Mouse (Mus musculus): ENCODE measurements around the gene Uqcc2. TPM values are rescaled to one million over a fixed set of nuclear protein-coding genes. Genes with fewer than 3 reads are reported as not detected.

Uqcc2 gene
- polyA plus RNA-seq (2012; rRNA removed), result 208 and 218 TPM in 2 replicates

DNA sequence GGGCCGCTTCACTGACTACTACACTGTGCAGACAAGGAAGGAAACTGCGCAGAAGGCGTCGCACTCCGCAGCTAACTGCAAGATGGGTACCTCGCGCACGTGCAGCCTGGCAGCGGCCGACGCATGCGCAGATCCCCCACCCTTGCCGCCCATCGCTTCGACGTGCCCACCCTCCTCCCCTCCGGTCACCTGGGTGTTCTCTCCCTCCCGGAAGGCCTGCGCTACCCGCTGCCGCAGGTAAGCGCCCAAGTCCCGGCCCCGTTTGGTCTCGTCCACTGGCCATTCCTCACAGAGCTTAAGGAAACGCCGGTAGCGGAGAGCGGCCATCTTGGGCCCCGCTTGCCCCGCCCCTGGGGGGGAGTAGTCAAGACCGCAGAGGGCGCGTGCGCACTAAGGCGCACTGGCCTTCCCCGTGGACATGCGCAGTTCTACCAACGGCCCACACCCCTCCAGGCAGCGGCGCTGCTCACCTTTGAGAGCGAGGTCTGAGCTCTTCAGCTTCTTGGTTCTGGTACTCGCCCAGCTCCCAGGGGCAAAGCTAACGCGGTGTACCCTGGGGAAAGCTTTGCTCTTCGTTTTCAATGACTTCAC lies at the start of gene Uqcc2:
Gene Uqcc2, minus strand, starts transcription at position 366 of the 591 bp plus-strand sequence.
- DNase-seq, result peak; percentile 98
- Histone ChIP-seq H3K27me3 (replicated peaks; ENCODE audit: control insufficient read depth, insufficient read depth, low read length) (no peaks in the 10 kb centered on the region), H3K4me3 (ENCODE audit: insufficient read depth, low read depth, low read length) (peak within 1 kb of the TSS; percentile 73), H3K4me1 (ENCODE audit: control insufficient read depth, insufficient read depth, low read length) (peaks cover 4% of the 10 kb centered on the region), H3K27ac (ENCODE audit: insufficient read depth, low read depth, low read length) (peak within 1 kb of the TSS; percentile 46; the same call in 1 of the 2 replicates), H3K36me3 (ENCODE audit: control insufficient read depth, insufficient read depth, low read length) (no peaks in the 10 kb centered on the region)
- no peak for TF ChIP-seq POLR2A (IDR thresholded peaks at IDR 0.05; ENCODE audit: low read depth, low read length)
- TF ChIP-seq CTCF (conservative IDR thresholded peaks at IDR 0.05; ENCODE audit: insufficient read depth, insufficient read length, low read depth, low read length), result peak; percentile 76
- under 1% methylated on average over 46 of the region's 46 CpGs for WGBS

DNA sequence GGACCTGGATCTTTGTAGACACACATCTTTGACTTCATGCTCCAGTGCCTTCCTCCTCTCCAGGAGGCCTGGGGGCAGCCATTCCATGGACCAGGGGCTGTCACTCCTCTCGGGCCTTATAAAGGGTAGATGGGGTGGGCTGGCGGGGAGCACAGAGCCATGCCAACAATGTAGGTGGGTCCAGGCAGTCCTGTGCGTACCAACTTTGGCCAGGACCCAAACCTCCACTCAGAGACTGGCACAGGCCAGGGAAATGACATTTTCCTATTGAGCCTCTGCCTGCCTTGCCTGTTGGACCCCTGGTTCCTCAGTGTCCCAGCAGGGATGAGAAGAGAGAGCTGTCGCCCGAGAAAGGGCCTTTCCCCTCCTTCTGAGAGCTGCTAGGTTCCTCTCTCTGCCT lies 48.7 kb upstream of the Uqcc2 start:
- DNase-seq, result no peak
- WGBS, result 72% methylated on average over 5 of the region's 5 CpGs
- H3K4me3 ChIP-seq (ENCODE audit: insufficient read depth, low read depth, low read length), result no peak overlapping the region
- TF ChIP-seq CTCF (conservative IDR thresholded peaks at IDR 0.05; ENCODE audit: insufficient read depth, insufficient read length, low read depth, low read length), result no peak
- TF ChIP-seq POLR2A (IDR thresholded peaks at IDR 0.05; ENCODE audit: low read depth, low read length), result no peak
- H3K27me3 ChIP-seq (replicated peaks; ENCODE audit: control insufficient read depth, insufficient read depth, low read length), result no peaks in the 10 kb centered on the region
- no peaks in the 10 kb centered on the region for H3K36me3 ChIP-seq (ENCODE audit: control insufficient read depth, insufficient read depth, low read length)
- H3K4me1 ChIP-seq (ENCODE audit: control insufficient read depth, insufficient read depth, low read length), result no peaks in the 10 kb centered on the region
- no peak overlapping the region for H3K27ac ChIP-seq (ENCODE audit: insufficient read depth, low read depth, low read length)

DNA sequence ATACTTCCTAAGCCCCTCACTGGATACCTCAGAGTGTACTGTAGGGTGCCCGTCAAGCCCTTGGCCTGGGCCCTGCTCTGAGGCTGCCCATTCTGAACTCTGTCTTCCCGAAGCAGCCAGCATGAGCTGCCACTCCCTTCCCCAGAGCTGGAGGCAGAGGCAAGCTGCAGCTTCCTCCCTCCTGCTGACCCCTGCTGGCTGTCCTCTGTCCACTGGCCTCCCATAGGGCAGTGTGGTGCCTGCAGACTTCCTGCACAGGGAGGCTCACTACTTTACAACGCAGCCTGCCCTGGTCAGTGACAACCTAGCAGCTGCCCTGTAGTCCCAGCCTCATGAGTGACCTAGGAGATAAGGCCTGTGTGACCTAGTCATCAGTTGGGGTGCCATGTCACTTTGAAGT lies 48.0 kb upstream of the Uqcc2 start:
- no peak for DNase-seq
- Histone ChIP-seq H3K27me3 (replicated peaks; ENCODE audit: control insufficient read depth, insufficient read depth, low read length) (no peaks in the 10 kb centered on the region), H3K36me3 (ENCODE audit: control insufficient read depth, insufficient read depth, low read length) (no peaks in the 10 kb centered on the region), H3K4me3 (ENCODE audit: insufficient read depth, low read depth, low read length) (no peak overlapping the region), H3K27ac (ENCODE audit: insufficient read depth, low read depth, low read length) (no peak overlapping the region), H3K4me1 (ENCODE audit: control insufficient read depth, insufficient read depth, low read length) (no peaks in the 10 kb centered on the region)
- TF ChIP-seq CTCF (conservative IDR thresholded peaks at IDR 0.05; ENCODE audit: insufficient read depth, insufficient read length, low read depth, low read length) (peak; percentile 39; the same call in 1 of the 2 replicates), POLR2A (IDR thresholded peaks at IDR 0.05; ENCODE audit: low read depth, low read length) (no peak)
- 28% methylated on average over 3 of the region's 3 CpGs for WGBS

DNA sequence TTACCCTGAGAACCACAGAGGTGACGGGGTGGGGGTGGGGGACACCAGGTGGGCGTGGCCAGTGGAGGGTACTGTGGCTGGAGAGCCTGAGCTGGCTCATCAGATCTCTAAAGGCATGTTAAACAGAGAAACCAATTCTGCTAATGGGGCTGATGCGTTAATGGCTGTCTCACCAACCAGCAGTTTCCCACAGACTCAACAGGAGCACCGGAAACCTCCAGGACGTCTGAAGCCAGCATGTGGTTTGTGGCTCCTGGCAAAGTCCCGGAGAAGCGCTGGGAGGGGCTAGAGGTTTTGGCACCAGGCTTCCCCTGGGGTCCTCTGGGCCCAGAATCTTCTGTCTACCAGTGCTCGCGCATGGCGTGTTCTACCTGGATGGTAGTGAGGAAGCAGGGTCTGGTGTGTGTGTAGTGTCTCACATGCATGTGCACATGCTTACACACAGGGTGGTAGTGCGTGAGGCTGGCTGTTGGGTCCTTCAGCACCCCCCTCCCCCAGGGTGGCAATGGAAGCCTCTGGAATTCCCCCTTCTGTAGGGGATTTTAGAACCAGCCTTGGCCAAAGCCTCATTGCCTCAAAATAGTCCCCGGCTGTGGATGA lies 46.1 kb upstream of the Uqcc2 start:
- no peaks in the 10 kb centered on the region for H3K27me3 ChIP-seq (replicated peaks; ENCODE audit: control insufficient read depth, insufficient read depth, low read length)
- H3K36me3 ChIP-seq (ENCODE audit: control insufficient read depth, insufficient read depth, low read length), result no peaks in the 10 kb centered on the region
- 66% methylated on average over 12 of the region's 12 CpGs for WGBS
- H3K4me1 ChIP-seq (ENCODE audit: control insufficient read depth, insufficient read depth, low read length), result no peaks in the 10 kb centered on the region
- TF ChIP-seq CTCF (conservative IDR thresholded peaks at IDR 0.05; ENCODE audit: insufficient read depth, insufficient read length, low read depth, low read length), result no peak
- no peak overlapping the region for H3K27ac ChIP-seq (ENCODE audit: insufficient read depth, low read depth, low read length)
- DNase-seq, result no peak
- no peak overlapping the region for H3K4me3 ChIP-seq (ENCODE audit: insufficient read depth, low read depth, low read length)

DNA sequence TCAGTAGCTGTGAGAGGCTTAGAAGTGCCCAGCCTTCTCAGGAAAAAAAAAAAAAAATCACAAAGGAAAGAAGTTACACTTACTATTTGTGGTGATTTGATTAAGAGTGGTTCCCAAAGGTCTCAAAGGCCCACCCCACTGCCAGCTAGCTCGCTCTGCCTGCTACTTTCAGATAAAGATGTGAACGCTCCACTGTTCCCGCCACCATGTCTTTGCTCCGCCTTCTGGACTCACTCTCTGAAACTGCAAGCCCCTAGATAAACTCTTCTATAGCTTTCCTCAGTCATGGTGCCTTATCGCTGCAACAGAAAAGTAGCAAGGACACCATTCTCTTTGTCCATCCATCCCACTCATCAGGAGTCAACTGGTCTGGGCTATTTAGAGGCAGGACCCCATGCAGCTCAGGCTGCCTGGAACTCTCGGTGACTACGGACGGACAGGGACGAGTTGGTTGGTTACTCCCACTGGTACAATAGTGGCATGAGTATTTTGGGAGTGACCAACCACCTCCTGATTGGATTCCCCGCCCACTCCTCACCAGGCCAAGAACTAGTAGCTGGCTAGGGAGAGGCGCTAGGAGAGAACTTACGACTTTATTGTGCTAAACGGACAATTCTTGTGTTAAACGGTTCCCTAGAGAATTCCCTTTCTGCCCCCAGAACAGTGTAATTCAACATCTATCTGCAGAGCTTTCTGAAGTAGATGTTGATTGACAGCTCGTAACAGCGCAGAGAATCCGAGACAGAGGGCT lies 44.9 kb upstream of the Uqcc2 start:
- no peak overlapping the region for H3K27ac ChIP-seq (ENCODE audit: insufficient read depth, low read depth, low read length)
- WGBS, result 92% methylated on average over 17 of the region's 17 CpGs
- no peaks in the 10 kb centered on the region for H3K36me3 ChIP-seq (ENCODE audit: control insufficient read depth, insufficient read depth, low read length)
- H3K4me1 ChIP-seq (ENCODE audit: control insufficient read depth, insufficient read depth, low read length), result no peaks in the 10 kb centered on the region
- H3K4me3 ChIP-seq (ENCODE audit: insufficient read depth, low read depth, low read length), result no peak overlapping the region
- TF ChIP-seq CTCF (conservative IDR thresholded peaks at IDR 0.05; ENCODE audit: insufficient read depth, insufficient read length, low read depth, low read length), result no peak
- TF ChIP-seq POLR2A (IDR thresholded peaks at IDR 0.05; ENCODE audit: low read depth, low read length), result no peak
- no peak for DNase-seq
- no peaks in the 10 kb centered on the region for H3K27me3 ChIP-seq (replicated peaks; ENCODE audit: control insufficient read depth, insufficient read depth, low read length)

DNA sequence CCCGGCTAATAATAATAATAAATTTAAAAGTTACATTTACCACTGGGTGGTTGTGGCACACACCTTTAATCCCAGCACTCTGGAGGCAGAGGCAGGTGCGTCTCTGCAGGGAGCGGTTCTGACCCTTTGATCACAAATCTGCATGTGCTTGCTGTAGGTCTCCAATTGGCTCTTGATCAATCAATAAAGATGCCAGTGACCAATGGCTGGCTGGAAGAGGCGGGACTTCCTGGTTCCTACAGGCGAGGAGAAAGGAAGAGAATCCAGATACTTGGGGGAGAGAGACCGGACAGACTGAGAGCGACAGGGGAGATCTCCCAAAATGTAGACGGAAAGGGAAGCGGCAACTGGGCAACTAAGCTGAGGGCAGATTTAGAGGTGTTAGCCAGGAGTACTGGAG lies 44.3 kb upstream of the Uqcc2 start:
- no peak overlapping the region for H3K27ac ChIP-seq (ENCODE audit: insufficient read depth, low read depth, low read length)
- no peaks in the 10 kb centered on the region for H3K36me3 ChIP-seq (ENCODE audit: control insufficient read depth, insufficient read depth, low read length)
- peak; percentile 25 for DNase-seq
- TF ChIP-seq CTCF (conservative IDR thresholded peaks at IDR 0.05; ENCODE audit: insufficient read depth, insufficient read length, low read depth, low read length), result no peak
- TF ChIP-seq POLR2A (IDR thresholded peaks at IDR 0.05; ENCODE audit: low read depth, low read length), result no peak
- H3K4me1 ChIP-seq (ENCODE audit: control insufficient read depth, insufficient read depth, low read length), result no peaks in the 10 kb centered on the region
- WGBS, result 95% methylated on average over 9 of the region's 9 CpGs
- no peaks in the 10 kb centered on the region for H3K27me3 ChIP-seq (replicated peaks; ENCODE audit: control insufficient read depth, insufficient read depth, low read length)
- H3K4me3 ChIP-seq (ENCODE audit: insufficient read depth, low read depth, low read length), result no peak overlapping the region

DNA sequence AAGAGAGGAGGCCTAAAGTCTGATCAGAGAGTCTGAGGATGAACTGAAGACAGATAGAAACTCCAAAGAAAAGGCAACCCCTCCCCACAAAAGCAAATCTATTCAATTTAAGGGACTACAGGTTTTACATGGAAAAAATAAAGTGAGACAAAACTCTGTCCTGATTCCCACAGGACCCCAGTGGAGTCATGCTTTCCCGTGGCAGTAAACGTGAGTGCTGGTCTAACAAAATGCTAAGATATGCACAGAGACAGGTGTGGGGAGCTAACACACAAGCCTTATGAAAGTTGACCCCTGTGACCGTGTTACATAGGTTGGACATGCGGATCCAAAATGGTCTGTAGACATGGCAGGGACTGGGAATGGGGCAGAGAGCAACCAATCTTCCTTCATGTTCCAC lies 43.0 kb upstream of the Uqcc2 start:
- no peak for TF ChIP-seq CTCF (conservative IDR thresholded peaks at IDR 0.05; ENCODE audit: insufficient read depth, insufficient read length, low read depth, low read length)
- no peak for TF ChIP-seq POLR2A (IDR thresholded peaks at IDR 0.05; ENCODE audit: low read depth, low read length)
- H3K27me3 ChIP-seq (replicated peaks; ENCODE audit: control insufficient read depth, insufficient read depth, low read length), result no peaks in the 10 kb centered on the region
- H3K27ac ChIP-seq (ENCODE audit: insufficient read depth, low read depth, low read length), result no peak overlapping the region
- H3K4me3 ChIP-seq (ENCODE audit: insufficient read depth, low read depth, low read length), result no peak overlapping the region
- DNase-seq, result no peak
- 90% methylated on average over 4 of the region's 4 CpGs for WGBS
- H3K4me1 ChIP-seq (ENCODE audit: control insufficient read depth, insufficient read depth, low read length), result no peaks in the 10 kb centered on the region
- no peaks in the 10 kb centered on the region for H3K36me3 ChIP-seq (ENCODE audit: control insufficient read depth, insufficient read depth, low read length)
